Mouse (Mus musculus) midbrain, postnatal 0 days (tissue): ENCODE measurements around the gene Cers6. TPM values are rescaled to one million over a fixed set of nuclear protein-coding genes. Genes with fewer than 3 reads are reported as not detected.
A peak's percentile ranks its signal among the peaks of the same experiment; 100 is the strongest.

Experiments
- ATAC-seq: fragments of 200-750 bp; cut with Nextera tagmentation; 2 replicates; pipeline ENCODE4 v1.8.0; 2017; ENCODE audit warnings: moderate number of reproducible peaks, mild to moderate bottlenecking, moderate TSS enrichment, moderate library complexity; ENCODE audit not compliant: low FRiP score
- DNase-seq: peaks from one replicate; pipeline ENCODE4 v3.0.0-alpha.2; 2015; ENCODE audit warnings: low spot score
- H3K27ac ChIP-seq: fragments of 300-500 bp; sonication (generic); 2 replicates; pipeline ENCODE4 v1.5.1; 2014; ENCODE audit warnings: low read depth, mild to moderate bottlenecking, low read length, mixed read lengths
- H3K27me3 ChIP-seq: fragments of 300-500 bp; sonication (generic); 2 replicates; pipeline ENCODE4 v1.6.1; 2014; ENCODE audit warnings: low read length, control low read depth, mixed read lengths; ENCODE audit not compliant: insufficient read depth
- H3K36me3 ChIP-seq: fragments of 300-500 bp; sonication (generic); 2 replicates; pipeline ENCODE4 v1.6.1; 2014; ENCODE audit warnings: low read length, control low read depth, mixed read lengths; ENCODE audit not compliant: insufficient read depth
- H3K4me1 ChIP-seq: fragments of 300-500 bp; sonication (generic); 2 replicates; pipeline ENCODE4 v1.6.1; 2014; ENCODE audit warnings: mild to moderate bottlenecking, control low read depth, antibody characterized with exemption, low read length, mixed read lengths; ENCODE audit not compliant: insufficient read depth
- H3K4me2 ChIP-seq: fragments of 300-500 bp; sonication (generic); 2 replicates; pipeline ENCODE4 v1.6.1; 2014; ENCODE audit warnings: low read depth, mild to moderate bottlenecking, low read length, mixed read lengths; ENCODE audit not compliant: poor library complexity, severe bottlenecking
- H3K4me3 ChIP-seq: fragments of 300-500 bp; sonication (generic); 2 replicates; pipeline ENCODE4 v1.5.1; 2014; ENCODE audit warnings: low read depth, mild to moderate bottlenecking, low read length, moderate library complexity
- H3K9ac ChIP-seq: fragments of 300-500 bp; sonication (generic); replicated peaks from 2 replicates; pipeline ENCODE4 v1.6.1; 2014; ENCODE audit warnings: mild to moderate bottlenecking, low read length, moderate library complexity, mixed read lengths; ENCODE audit not compliant: poor library complexity, severe bottlenecking
- H3K9me3 ChIP-seq: fragments of 300-500 bp; sonication (generic); 2 replicates; pipeline ENCODE4 v1.6.1; 2016; ENCODE audit warnings: low read length, control low read depth
- CTCF ChIP-seq: IDR thresholded peaks from 2 replicates; pipeline ENCODE4 v1.5.1; 2016; ENCODE audit warnings: antibody characterized with exemption, mild to moderate bottlenecking
- WGBS: fragments of 180-500 bp; shearing (Covaris S2); extraction: QIAGEN DNeasy Blood & Tissue Kit; methylation state at CpG from one replicate; pipeline ENCODE4 v1.1.7; 2014; 5-methylcytosine and 5-hydroxymethylcytosine counted together
- polyA plus RNA-seq: library from polyadenylated mRNA; unstranded; fragments of >200 nt; fragmentation: Nextera tagmentation; extraction: Ambion mirVana; gene quantifications from 2 replicates; pipeline ENCODE4 v1.2.1, GENCODE M21; 2015
- total RNA-seq: library from RNA; depleted of rRNA; stranded (reverse); fragments of >200 nt; gene quantifications from 2 replicates; pipeline ENCODE4 v1.2.3, GENCODE M21; 2014

The Cers6 gene
- total and polyA plus RNA-seq, 2 experiments from 2014 or later: 29.8 to 57.1 TPM

- Histone ChIP-seq H3K9me3 (no peaks in the 10 kb centered on the region), H3K9ac (no peak overlapping the region), H3K36me3 (no peaks in the 10 kb centered on the region), H3K4me3 (no peak overlapping the region), H3K4me2 (no peak overlapping the region), H3K4me1 (no peaks in the 10 kb centered on the region), H3K27ac (no peak overlapping the region), H3K27me3 (no peaks in the 10 kb centered on the region)
- peak; percentile 75 for DNase-seq
- ATAC-seq: 0 out of 2 replicates have a peak, but pooled peaks have one; percentile 54
- 81% methylated on average over 4 of the region's 4 CpGs for WGBS
- TF ChIP-seq CTCF: peak; percentile 82
Measured at GRCm38 (mm10) chr2:69043431-69044118, 182.3 kb downstream of the Cers6 start.

- ATAC-seq (no peak), DNase-seq (no peak)
- Histone ChIP-seq H3K36me3 (no peaks in the 10 kb centered on the region), H3K9ac (no peak overlapping the region), H3K4me3 (no peak overlapping the region), H3K27me3 (no peaks in the 10 kb centered on the region), H3K9me3 (no peaks in the 10 kb centered on the region), H3K4me1 (no peaks in the 10 kb centered on the region), H3K27ac (no peak overlapping the region), H3K4me2 (no peak overlapping the region)
- 84% methylated on average over 4 of the region's 4 CpGs for WGBS
- TF ChIP-seq CTCF: no peak
Measured at GRCm38 (mm10) chr2:69045926-69046325, 184.7 kb downstream of the Cers6 start.

- Histone ChIP-seq H3K4me2 (no peak overlapping the region), H3K4me1 (no peaks in the 10 kb centered on the region), H3K9me3 (no peaks in the 10 kb centered on the region), H3K36me3 (no peaks in the 10 kb centered on the region), H3K27ac (no peak overlapping the region), H3K27me3 (no peaks in the 10 kb centered on the region), H3K9ac (no peak overlapping the region), H3K4me3 (no peak overlapping the region)
- DNase-seq (no peak), ATAC-seq (no peak)
- 83% methylated on average over 7 of the region's 7 CpGs for WGBS
- TF ChIP-seq CTCF: no peak
Measured at GRCm38 (mm10) chr2:69047297-69047696, 186.1 kb downstream of the Cers6 start.

DNA sequence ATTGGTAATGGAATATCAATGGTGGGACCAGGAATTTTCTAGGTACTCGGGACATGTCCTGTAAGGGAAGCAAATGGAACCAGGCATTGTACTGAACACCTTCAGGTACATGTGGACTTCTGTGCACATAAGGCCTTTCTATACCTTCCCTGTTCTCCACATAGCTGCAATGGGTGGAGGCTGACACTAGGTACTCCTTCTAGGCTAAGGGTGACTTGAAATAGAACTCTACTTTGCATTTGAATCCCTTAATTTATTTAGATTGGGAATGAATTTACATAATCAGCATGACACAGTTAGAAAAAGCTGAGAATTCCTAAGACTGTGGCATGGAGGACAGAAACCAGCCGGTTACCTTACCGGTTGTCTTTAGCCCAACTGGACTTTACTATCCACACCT, 186.6 kb downstream of the Cers6 start:
- DNase-seq (no peak), ATAC-seq (no peak)
- no peak overlapping the region for H3K4me3 ChIP-seq
- 72% methylated on average over 3 of the region's 3 CpGs for WGBS
- no peak overlapping the region for H3K9ac ChIP-seq
- H3K27ac ChIP-seq: no peak overlapping the region
- no peak overlapping the region for H3K4me2 ChIP-seq
- no peaks in the 10 kb centered on the region for H3K36me3 ChIP-seq
- H3K4me1 ChIP-seq: no peaks in the 10 kb centered on the region
- TF ChIP-seq CTCF: no peak
- no peaks in the 10 kb centered on the region for H3K27me3 ChIP-seq
- H3K9me3 ChIP-seq: no peaks in the 10 kb centered on the region

GRCm38 (mm10) chr2:69049179-69049578, 187.9 kb downstream of the Cers6 start:
- Histone ChIP-seq H3K27me3 (no peaks in the 10 kb centered on the region), H3K4me1 (no peaks in the 10 kb centered on the region), H3K4me2 (no peak overlapping the region), H3K9me3 (no peaks in the 10 kb centered on the region), H3K36me3 (no peaks in the 10 kb centered on the region), H3K4me3 (no peak overlapping the region), H3K27ac (no peak overlapping the region), H3K9ac (no peak overlapping the region)
- 72% methylated on average over 7 of the region's 7 CpGs for WGBS
- no peak for TF ChIP-seq CTCF
- DNase-seq (no peak), ATAC-seq (no peak)

DNA sequence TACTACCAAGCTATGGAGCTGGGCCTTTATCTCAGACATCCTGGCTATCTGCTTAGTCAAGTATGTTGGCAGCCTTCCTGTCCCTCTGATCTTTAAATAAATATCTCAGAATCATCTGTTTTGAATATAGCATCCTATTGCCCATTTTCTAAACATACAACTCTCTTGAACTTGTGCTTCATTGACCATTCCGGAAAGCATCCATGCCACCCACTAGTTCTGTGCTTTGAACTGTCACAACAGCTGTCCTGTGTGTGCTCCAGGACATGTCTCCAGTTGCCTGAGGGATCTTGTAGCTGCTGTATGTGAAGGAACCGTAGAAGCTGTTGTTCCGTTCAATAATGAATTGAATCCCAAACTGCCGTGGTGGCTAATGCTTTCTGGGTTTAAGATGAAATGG, 188.9 kb downstream of the Cers6 start:
- H3K9ac ChIP-seq: no peak overlapping the region
- 60% methylated on average over 4 of the region's 4 CpGs for WGBS
- no peak overlapping the region for H3K27ac ChIP-seq
- ATAC-seq (no peak), DNase-seq (no peak)
- no peak overlapping the region for H3K4me2 ChIP-seq
- no peaks in the 10 kb centered on the region for H3K4me1 ChIP-seq
- no peaks in the 10 kb centered on the region for H3K36me3 ChIP-seq
- no peak for TF ChIP-seq CTCF
- H3K9me3 ChIP-seq: no peaks in the 10 kb centered on the region
- no peak overlapping the region for H3K4me3 ChIP-seq
- no peaks in the 10 kb centered on the region for H3K27me3 ChIP-seq
